Mouse (Mus musculus) liver, adult 2 months (tissue): ENCODE results near the gene Nynrin. TPM values are rescaled to one million over a fixed set of nuclear protein-coding genes. Genes with fewer than 3 reads are reported as not detected.
A peak's percentile ranks its signal among the peaks of the same experiment; 100 is the strongest.

Source experiments
- DNase-seq: peaks from one replicate; pipeline ENCODE4 v3.0.0-alpha.2; 2011; ENCODE audit warnings: low read depth, low spot score; ENCODE audit errors: extremely low read depth
- H3K27ac ChIP-seq: fragments of 200-500 bp; replicated peaks from 2 replicates; pipeline ENCODE4 v1.5.1; 2012; ENCODE audit warnings: low read depth, mild to moderate bottlenecking, control low read depth, inconsistent platforms, low read length; ENCODE audit not compliant: insufficient read depth
- H3K27me3 ChIP-seq: fragments of 200-500 bp; 2 replicates; pipeline ENCODE4 v1.6.1; 2012; ENCODE audit warnings: mild to moderate bottlenecking, moderate library complexity, low read length, inconsistent platforms; ENCODE audit not compliant: control insufficient read depth, insufficient read depth
- H3K36me3 ChIP-seq: fragments of 200-500 bp; 2 replicates; pipeline ENCODE4 v1.6.1; 2012; ENCODE audit warnings: low read length, inconsistent platforms; ENCODE audit not compliant: control insufficient read depth, insufficient read depth
- H3K4me1 ChIP-seq: fragments of 200-500 bp; 2 replicates; pipeline ENCODE4 v1.6.1; 2011; ENCODE audit warnings: low read length; ENCODE audit not compliant: control insufficient read depth, insufficient read depth
- H3K4me3 ChIP-seq: fragments of 200-500 bp; 2 replicates; pipeline ENCODE4 v1.5.1; 2011; ENCODE audit warnings: low read depth, mild to moderate bottlenecking, control low read depth, low read length, moderate library complexity; ENCODE audit not compliant: insufficient read depth
- H3K79me2 ChIP-seq: fragments of 200-500 bp; 2 replicates; pipeline ENCODE4 v1.6.1; 2012; ENCODE audit warnings: inconsistent platforms, mild to moderate bottlenecking, low read length, moderate library complexity; ENCODE audit not compliant: control insufficient read depth, insufficient read depth
- H3K9ac ChIP-seq: fragments of 200-500 bp; 2 replicates; pipeline ENCODE4 v1.6.1; 2012; ENCODE audit warnings: low read depth, mild to moderate bottlenecking, control low read depth, inconsistent platforms, low read length
- CTCF ChIP-seq: fragments of 200-500 bp; IDR thresholded peaks from 2 replicates; pipeline ENCODE4 v1.5.1; 2011; ENCODE audit warnings: low read depth, low read length, control low read depth
- POLR2A ChIP-seq: fragments of 200-500 bp; IDR thresholded peaks from 2 replicates; pipeline ENCODE4 v1.6.1; 2011; ENCODE audit warnings: low read length, control low read depth; ENCODE audit not compliant: insufficient read depth; ENCODE audit errors: extremely low read depth
- WGBS: fragments of 180-500 bp; shearing (Covaris S2); methylation state at CpG from one replicate; pipeline ENCODE4 v1.1.7; 2018; 5-methylcytosine and 5-hydroxymethylcytosine counted together
- polyA plus RNA-seq: library from polyadenylated mRNA; depleted of rRNA; stranded (reverse); fragments of >200 nt; gene quantifications from 2 replicates; pipeline ENCODE4 v1.2.3, GENCODE M21; 2012
- total RNA-seq: library from RNA; depleted of rRNA; stranded (reverse); fragments of >200 nt; gene quantifications from 2 replicates; pipeline ENCODE4 v1.2.3, GENCODE M21; 2014

Gene Nynrin
- total and polyA plus RNA-seq, 2 experiments: 0.65 to 0.71 TPM

GRCm38 (mm10) chr14:55898947-55899346 is 45.1 kb downstream of the Nynrin start:
- WGBS: 86% methylated on average over 7 of the region's 7 CpGs
- peaks cover 8% of the 10 kb centered on the region; the same call in 1 of the 2 replicates for H3K4me1 ChIP-seq

GRCm38 (mm10) chr14:55899701-55900413 is 46.0 kb downstream of the Nynrin start, which contains the start of gene Sdr39u1:
TSS of gene Sdr39u1 (minus strand) at chr14:55900293.
- H3K9ac ChIP-seq: peak within 1 kb of the TSS; percentile 74
- DNase-seq: peak; percentile 65
- no peaks in the 10 kb centered on the region for H3K27me3 ChIP-seq
- under 1% methylated on average over 39 of the region's 39 CpGs for WGBS
- H3K36me3 ChIP-seq: peaks cover 17% of the 10 kb centered on the region
- H3K27ac ChIP-seq: peak within 1 kb of the TSS; percentile 27
- no peaks in the 10 kb centered on the region for H3K79me2 ChIP-seq
- H3K4me3 ChIP-seq: peak within 1 kb of the TSS; percentile 57
- no peak for TF ChIP-seq CTCF
- peak; percentile 61; the same call in 1 of the 2 replicates for TF ChIP-seq POLR2A
- peaks cover 8% of the 10 kb centered on the region; the same call in 1 of the 2 replicates for H3K4me1 ChIP-seq

More at GRCm38 (mm10) chr14:55898947-55899346, 45.1 kb downstream of the Nynrin start:
- H3K27me3 ChIP-seq: no peaks in the 10 kb centered on the region
- H3K27ac ChIP-seq: no peak overlapping the region
- no peak for TF ChIP-seq CTCF
- TF ChIP-seq POLR2A: no peak
- no peak for DNase-seq
- no peaks in the 10 kb centered on the region for H3K79me2 ChIP-seq
- no peak overlapping the region for H3K4me3 ChIP-seq
- no peak overlapping the region for H3K9ac ChIP-seq
- peaks cover 26% of the 10 kb centered on the region for H3K36me3 ChIP-seq

GRCm38 (mm10) chr14:55900414-55900755 is 46.6 kb downstream of the Nynrin start:
- WGBS: 14% methylated on average over 12 of the region's 12 CpGs
- Histone ChIP-seq H3K79me2 (no peaks in the 10 kb centered on the region), H3K27ac (no peak overlapping the region), H3K9ac (peak overlapping the region; percentile 74), H3K36me3 (peaks cover 13% of the 10 kb centered on the region), H3K4me3 (peak overlapping the region; percentile 57), H3K27me3 (no peaks in the 10 kb centered on the region), H3K4me1 (peaks cover 8% of the 10 kb centered on the region; the same call in 1 of the 2 replicates)
- DNase-seq: no peak
- TF ChIP-seq POLR2A (no peak), CTCF (no peak)

GRCm38 (mm10) chr14:55905518-55905917 is 51.7 kb downstream of the Nynrin start:
- Histone ChIP-seq H3K9ac (no peak overlapping the region), H3K27ac (no peak overlapping the region), H3K4me1 (no peaks in the 10 kb centered on the region), H3K79me2 (no peaks in the 10 kb centered on the region), H3K27me3 (no peaks in the 10 kb centered on the region), H3K36me3 (no peaks in the 10 kb centered on the region), H3K4me3 (no peak overlapping the region)
- 7% methylated on average over 1 of the region's 1 CpGs for WGBS
- DNase-seq: no peak
- TF ChIP-seq POLR2A (no peak), CTCF (no peak)

- Histone ChIP-seq H3K4me3 (no peak overlapping the region), H3K27ac (no peak overlapping the region), H3K36me3 (no peaks in the 10 kb centered on the region), H3K27me3 (no peaks in the 10 kb centered on the region), H3K79me2 (no peaks in the 10 kb centered on the region), H3K4me1 (no peaks in the 10 kb centered on the region), H3K9ac (no peak overlapping the region)
- WGBS: 71% methylated on average over 4 of the region's 4 CpGs
- no peak for TF ChIP-seq CTCF
- no peak for TF ChIP-seq POLR2A
- no peak for DNase-seq
Observed at GRCm38 (mm10) chr14:55913406-55913805, 59.6 kb downstream of the Nynrin start.
